Mouse (Mus musculus) frontal cortex, postnatal 36 days (tissue): ENCODE results near the gene Zfp454.

Experiments used
- DNase-seq, 2 experiments: peaks; one replicate each; pipeline ENCODE4 v3.0.0; 2022; ENCODE audit warnings: low spot score in 2 of 2

Gene Zfp454

DNA sequence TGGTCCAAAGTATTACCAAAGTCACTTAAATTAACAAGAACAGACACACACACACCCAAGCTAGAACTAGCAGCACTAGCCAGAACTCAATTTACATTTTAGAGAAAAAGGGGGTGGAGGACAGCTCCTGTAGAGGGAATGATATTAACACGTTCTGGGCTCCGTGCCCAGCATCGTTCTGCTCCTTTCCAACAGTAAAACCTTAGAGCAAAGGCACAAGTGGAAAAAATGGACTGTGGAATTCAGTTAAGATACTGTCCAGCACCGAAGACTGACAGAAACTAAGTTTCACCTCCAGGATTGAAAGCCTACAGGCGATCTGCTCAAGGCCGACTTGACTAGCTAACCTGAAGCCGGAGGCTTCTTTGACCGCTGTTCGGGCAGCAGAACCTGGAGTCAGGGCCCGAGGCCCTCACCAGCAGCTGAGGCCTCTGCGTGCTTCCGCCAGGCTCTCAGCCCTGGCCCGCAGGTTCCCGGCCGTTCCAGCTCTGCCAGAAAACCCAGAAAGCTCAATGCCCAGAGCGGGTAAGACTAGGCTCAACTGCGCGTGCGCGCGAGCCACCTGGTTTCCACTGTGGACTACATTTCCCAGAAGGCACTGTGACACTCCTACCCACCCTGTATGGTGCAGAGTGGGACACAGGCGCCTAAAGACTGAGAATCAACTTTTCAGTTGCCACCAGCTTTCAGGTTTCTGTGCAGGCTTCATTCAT lies 46.3 kb downstream of the Zfp454 start, which contains the start of gene Zfp879:
Zfp879 (minus strand) TSS at position 530 of the 713 bp plus-strand sequence.
- peak; percentile 97 to 98 for DNase-seq

DNA sequence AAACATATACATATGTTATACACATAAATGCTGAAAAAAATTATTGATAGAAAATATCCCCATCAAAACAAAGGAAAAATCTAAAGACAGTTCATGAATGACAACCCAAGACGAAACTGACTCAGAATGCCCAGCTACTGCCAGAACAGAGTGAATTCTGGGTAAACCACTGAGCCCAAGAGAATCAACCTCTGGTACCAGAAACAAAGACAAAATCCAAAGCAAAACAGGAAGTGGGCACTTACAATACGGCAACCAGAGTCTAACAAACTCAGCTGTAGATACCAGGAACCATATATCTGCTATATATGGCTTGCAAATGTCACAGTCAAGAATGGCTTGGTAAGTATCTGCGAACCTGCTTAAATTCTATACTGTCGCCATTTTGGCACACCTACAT lies 51.7 kb downstream of the Zfp454 start:
- no peak for DNase-seq

DNA sequence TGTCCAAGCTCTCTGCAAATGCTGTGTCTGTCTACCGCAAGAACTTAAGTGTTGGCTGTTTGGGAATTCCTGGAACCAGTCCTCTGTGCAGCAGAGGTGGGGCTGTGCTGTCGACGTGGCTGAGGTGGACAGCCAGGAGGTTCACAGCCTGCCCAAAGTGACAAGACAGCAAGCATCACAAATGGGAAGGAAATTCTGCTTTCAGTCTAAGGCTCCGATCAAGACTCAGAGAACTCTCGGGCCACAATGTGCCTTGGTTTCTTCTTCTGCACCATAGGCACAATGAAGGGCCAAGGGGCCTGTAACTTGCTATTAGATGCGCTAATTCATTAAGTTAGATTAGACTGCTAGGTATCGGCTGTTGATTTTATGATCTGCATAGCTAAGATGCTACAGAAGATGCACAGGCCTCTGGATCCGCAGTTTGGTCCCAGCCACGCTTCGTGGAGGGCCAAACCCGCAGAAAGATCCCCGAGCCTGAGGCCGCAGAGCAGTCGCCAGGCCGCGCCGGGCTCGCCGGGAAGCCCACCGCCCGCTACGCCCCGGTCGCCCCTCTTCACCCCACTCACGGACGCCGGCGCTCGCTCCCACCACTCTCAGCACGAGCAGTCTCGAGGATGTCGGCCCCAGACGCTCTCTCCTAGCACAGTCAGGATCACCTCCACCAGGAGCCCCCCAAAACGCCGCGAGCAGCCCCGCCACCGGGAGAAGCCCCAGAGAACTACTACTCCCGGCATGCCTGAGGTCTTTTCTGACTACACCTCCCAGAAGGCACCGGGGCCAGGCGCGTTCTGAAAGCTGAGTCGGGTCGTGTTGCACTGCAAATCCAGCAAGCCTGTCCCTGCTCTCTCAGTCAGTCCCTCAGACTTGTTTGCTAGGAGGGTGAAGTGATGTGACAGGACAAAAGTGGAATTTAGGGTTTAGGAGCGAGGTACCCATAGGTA lies 60.2 kb downstream of the Zfp454 start, which contains the start of gene Zfp354c:
Zfp354c (minus strand) TSS at position 715 of the 944 bp plus-strand sequence.
- DNase-seq, result peak; percentile 86 to 90

DNA sequence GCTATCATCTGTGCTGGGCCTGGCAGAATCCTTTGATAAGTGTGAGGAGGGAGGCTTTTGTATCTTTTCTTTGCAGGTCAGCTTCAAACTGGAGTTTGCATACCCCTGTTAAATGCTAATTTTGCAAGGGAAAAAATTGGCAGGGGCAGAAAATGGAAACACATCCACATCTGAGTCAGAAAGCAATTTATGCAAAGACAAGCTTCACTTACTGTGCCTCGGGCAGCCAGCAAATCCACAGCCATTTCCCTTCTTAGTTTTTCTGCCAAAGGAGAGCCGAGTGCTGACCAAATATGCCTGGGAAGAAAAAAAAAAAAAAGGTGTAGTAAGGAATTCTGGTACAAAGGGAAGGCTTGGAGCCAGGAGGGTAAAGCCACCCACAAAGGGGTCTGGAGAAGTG lies 61.2 kb downstream of the Zfp454 start:
- no peak for DNase-seq
